Mouse (Mus musculus): Measurements from ENCODE around the gene Pianp.
"Not testable (repeated sequence)": the region's sequence is repeated elsewhere in the genome, so short reads cannot be mapped to it uniquely, and the experiment has no call there.

DNA sequence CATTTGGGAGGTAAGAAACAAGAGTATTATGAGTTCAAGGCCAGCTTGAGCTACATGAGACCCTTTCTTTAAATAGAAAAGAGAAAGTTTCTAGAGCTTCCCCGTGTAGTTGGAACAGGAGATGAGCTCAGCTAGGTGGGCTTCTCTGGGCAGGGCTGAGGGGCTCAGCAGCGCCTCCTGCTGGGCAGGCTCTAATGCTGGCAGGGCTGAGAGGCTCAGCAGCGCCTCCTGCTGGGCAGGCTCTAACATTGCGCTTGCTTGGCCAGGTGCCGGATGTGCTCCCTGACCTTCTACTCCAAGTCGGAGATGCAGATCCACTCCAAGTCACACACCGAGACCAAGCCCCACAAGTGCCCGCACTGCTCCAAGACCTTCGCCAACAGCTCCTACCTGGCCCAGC is 34.0 kb downstream of the Pianp start:
- TF ChIP-seq CTCF (IDR thresholded peaks at IDR 0.05; ENCODE audit: extremely low read depth, insufficient read depth, insufficient read length, insufficient replicate concordance), result peak; percentile 97
- TF ChIP-seq POLR2A (IDR thresholded peaks at IDR 0.05; ENCODE audit: low read depth, low read length), result not testable (repeated sequence)
